Comparison of ENCODE assay signal across 13 mouse cellular contexts in the genomic region with DNA sequence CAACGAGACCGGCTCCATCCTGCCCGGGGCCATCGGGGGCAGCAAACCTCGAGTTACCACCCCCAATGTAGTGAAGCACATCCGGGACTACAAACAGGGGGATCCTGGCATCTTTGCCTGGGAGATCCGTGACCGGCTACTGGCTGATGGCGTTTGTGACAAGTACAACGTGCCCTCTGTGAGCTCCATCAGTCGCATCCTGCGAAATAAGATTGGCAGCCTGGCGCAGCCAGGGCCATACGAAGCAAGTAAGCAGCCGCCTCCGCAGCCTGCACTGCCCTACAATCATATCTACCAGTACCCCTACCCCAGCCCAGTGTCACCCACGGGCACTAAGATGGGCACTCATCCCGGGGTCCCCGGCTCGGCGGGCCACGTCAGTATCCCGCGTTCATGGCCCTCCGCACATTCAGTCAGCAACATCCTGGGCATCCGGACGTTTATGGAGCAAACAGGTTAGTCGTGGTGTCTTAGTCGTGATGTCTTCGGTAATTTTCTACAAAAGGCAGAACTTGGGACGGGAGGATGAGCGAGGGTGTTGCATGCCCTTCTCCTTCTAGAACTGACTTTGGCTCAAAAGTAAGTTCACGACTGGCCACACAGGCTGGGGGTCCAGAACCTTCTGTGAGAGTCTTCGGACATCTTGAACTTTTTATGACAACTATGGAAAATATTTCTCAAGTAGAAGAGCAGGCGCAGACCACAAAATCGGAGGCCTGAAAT. TPM values are rescaled to one million over a fixed set of nuclear protein-coding genes. Genes with fewer than 3 reads are reported as not detected.
A peak's percentile ranks its signal among the peaks of the same experiment; 100 is the strongest.
DNase-seq lines count a peak whose midpoint lies in the region; ATAC-seq lines count a peak whose summit lies in the region.
"Had no signal": no experiment of that assay in that cellular context is flagged by ENCODE, and none has a peak within 500 bp of the region (broad histone marks: within the 10 kb centered on the region; RNA-seq: fewer than 3 reads in every experiment).

No protein-coding gene starts in this region.

- H3K27me3 ChIP-seq in heart, embryonic 11.5 days (ENCODE audit: control insufficient read depth, insufficient read depth, low read length), result peaks cover 92% of the 10 kb centered on the region
- peaks cover 91% of the 10 kb centered on the region for H3K27me3 ChIP-seq in midbrain, embryonic 11.5 days (ENCODE audit: control insufficient read depth, insufficient read depth, low read length)
- H3K27me3 ChIP-seq in midbrain, embryonic 16.5 days (ENCODE audit: control insufficient read depth, insufficient read depth, low read depth, low read length), result peaks cover 73% of the 10 kb centered on the region
- H3K27me3 ChIP-seq in hindbrain, embryonic 13.5 days, result peaks cover 93% of the 10 kb centered on the region
- peaks cover 72% of the 10 kb centered on the region for H3K27me3 ChIP-seq in neural tube, embryonic 14.5 days (ENCODE audit: control insufficient read depth, insufficient read depth, low read length)

- DNase-seq in heart, postnatal 36 days, result no peak
- peak; percentile 95 for DNase-seq in midbrain, embryonic 11.5 days (ENCODE audit: low spot score, missing footprints)
- DNase-seq in layer of hippocampus, adult 9-10 months (ENCODE audit: low spot score), result no peak
- no peak for DNase-seq in lung, postnatal 14 days
- DNase-seq: lung, postnatal 4 days; right cerebral cortex, postnatal 4 days had no signal

- H3K9ac ChIP-seq in heart, embryonic 11.5 days (ENCODE audit: low read depth, low read length), result no peak overlapping the region
- no peak overlapping the region for H3K9ac ChIP-seq in midbrain, embryonic 11.5 days (ENCODE audit: low read length)
- no peak overlapping the region for H3K9ac ChIP-seq in midbrain, embryonic 16.5 days (ENCODE audit: low read depth, low read length)
- no peak overlapping the region for H3K9ac ChIP-seq in hindbrain, embryonic 13.5 days
- no peak overlapping the region for H3K9ac ChIP-seq in neural tube, embryonic 14.5 days (replicated peaks; ENCODE audit: low read depth, low read length)

- no peak for ATAC-seq in heart, embryonic 11.5 days (replicated peaks; ENCODE audit: insufficient number of reproducible peaks, low FRiP score, low TSS enrichment)
- ATAC-seq in midbrain, embryonic 11.5 days (ENCODE audit: low FRiP score), result no peak; the same call in 1 of the 2 replicates
- no peak for ATAC-seq in midbrain, embryonic 16.5 days
- no peak for ATAC-seq in hindbrain, embryonic 13.5 days (ENCODE audit: low FRiP score)
- ATAC-seq in neural tube, embryonic 14.5 days (ENCODE audit: low read depth), result 0 out of 2 replicates have a peak, but pooled peaks have one; percentile 6

- intact Hi-C loops in heart, postnatal 36 days (cut with DNase I), result no loop called here

- no peak overlapping the region for H3K27ac ChIP-seq in heart, embryonic 11.5 days (ENCODE audit: low read depth, low read length)
- no peak overlapping the region for H3K27ac ChIP-seq in midbrain, embryonic 11.5 days (ENCODE audit: low read depth, low read length)
- no peak overlapping the region for H3K27ac ChIP-seq in midbrain, embryonic 16.5 days (ENCODE audit: low read length)
- no peak overlapping the region for H3K27ac ChIP-seq in hindbrain, embryonic 13.5 days
- no peak overlapping the region for H3K27ac ChIP-seq in neural tube, embryonic 14.5 days (ENCODE audit: low read depth, low read length)

- no peaks in the 10 kb centered on the region for H3K36me3 ChIP-seq in heart, embryonic 11.5 days (ENCODE audit: control insufficient read depth, insufficient read depth, low read length)
- H3K36me3 ChIP-seq in midbrain, embryonic 11.5 days (ENCODE audit: control insufficient read depth, insufficient read depth, low read length), result no peaks in the 10 kb centered on the region
- H3K36me3 ChIP-seq in midbrain, embryonic 16.5 days (ENCODE audit: control insufficient read depth, insufficient read depth, low read length), result no peaks in the 10 kb centered on the region
- H3K36me3 ChIP-seq in hindbrain, embryonic 13.5 days, result no peaks in the 10 kb centered on the region
- H3K36me3 ChIP-seq in neural tube, embryonic 14.5 days (ENCODE audit: control insufficient read depth, insufficient read depth, low read length), result no peaks in the 10 kb centered on the region

- H3K4me1 ChIP-seq in heart, embryonic 11.5 days (ENCODE audit: control insufficient read depth, insufficient read depth, low read length), result peaks cover 6% of the 10 kb centered on the region
- peaks cover 7% of the 10 kb centered on the region for H3K4me1 ChIP-seq in midbrain, embryonic 11.5 days (ENCODE audit: control insufficient read depth, insufficient read depth, low read length)
- peaks cover 6% of the 10 kb centered on the region; the same call in 1 of the 2 replicates for H3K4me1 ChIP-seq in midbrain, embryonic 16.5 days (ENCODE audit: control insufficient read depth, insufficient read depth, low read length)
- peaks cover 14% of the 10 kb centered on the region for H3K4me1 ChIP-seq in hindbrain, embryonic 13.5 days (replicated peaks)
- H3K4me1 ChIP-seq in neural tube, embryonic 14.5 days (ENCODE audit: control insufficient read depth, insufficient read depth, low read length), result no peaks in the 10 kb centered on the region

- H3K9me3 ChIP-seq in heart, embryonic 11.5 days (replicated peaks; ENCODE audit: control insufficient read depth, low read length), result no peaks in the 10 kb centered on the region
- H3K9me3 ChIP-seq in midbrain, embryonic 11.5 days (ENCODE audit: control insufficient read depth, low read length), result no peaks in the 10 kb centered on the region
- no peaks in the 10 kb centered on the region for H3K9me3 ChIP-seq in midbrain, embryonic 16.5 days (replicated peaks; ENCODE audit: control insufficient read depth, low read length, poor library complexity, severe bottlenecking)
- no peaks in the 10 kb centered on the region for H3K9me3 ChIP-seq in hindbrain, embryonic 13.5 days
- H3K9me3 ChIP-seq in neural tube, embryonic 14.5 days (ENCODE audit: control insufficient read depth, low read length), result no peaks in the 10 kb centered on the region

- WGBS in heart, embryonic 11.5 days (ENCODE audit: insufficient replicate concordance), result 2% methylated on average over 36 of the region's 36 CpGs
- 2% methylated on average over 36 of the region's 36 CpGs for WGBS in midbrain, embryonic 11.5 days
- WGBS in midbrain, embryonic 16.5 days, result under 1% methylated on average over 36 of the region's 36 CpGs
- 1% methylated on average over 36 of the region's 36 CpGs for WGBS in hindbrain, embryonic 13.5 days
- WGBS in neural tube, embryonic 14.5 days, result 1% methylated on average over 36 of the region's 36 CpGs

- H3K4me2 ChIP-seq in heart, embryonic 11.5 days, result peak overlapping the region; percentile 68
- H3K4me2 ChIP-seq in midbrain, embryonic 11.5 days, result no peak overlapping the region
- no peak overlapping the region for H3K4me2 ChIP-seq in midbrain, embryonic 16.5 days (ENCODE audit: low read length)
- no peak overlapping the region for H3K4me2 ChIP-seq in hindbrain, embryonic 13.5 days
- H3K4me2 ChIP-seq in neural tube, embryonic 14.5 days (ENCODE audit: low read depth, low read length), result no peak overlapping the region

- H3K4me3 ChIP-seq in heart, embryonic 11.5 days (ENCODE audit: low read depth, low read length), result no peak overlapping the region
- H3K4me3 ChIP-seq in midbrain, embryonic 11.5 days (ENCODE audit: low read depth, low read length), result 0 out of 2 replicates have a peak overlapping the region, but pooled peaks have one; percentile 3
- H3K4me3 ChIP-seq in midbrain, embryonic 16.5 days (ENCODE audit: low read depth, low read length), result no peak overlapping the region
- H3K4me3 ChIP-seq in hindbrain, embryonic 13.5 days, result peak overlapping the region; percentile 26; the same call in 1 of the 2 replicates
- no peak overlapping the region for H3K4me3 ChIP-seq in neural tube, embryonic 14.5 days (ENCODE audit: low read depth, low read length)

RNA-seq across cellular contexts. Expression of a gene that starts 4.3 kb away (rescaled TPM):
- 0.37 and 0.55 TPM in 2 replicates for polyA plus RNA-seq in heart, embryonic 11.5 days (2014; fragmentation: Nextera tagmentation; extraction: Ambion mirVana)
- total RNA-seq in heart, postnatal 36 days (2021), result not detected
- polyA plus RNA-seq in midbrain, embryonic 11.5 days (2014; fragmentation: Nextera tagmentation; extraction: Ambion mirVana), result 0.10 and 0.33 TPM in 2 replicates
- not detected in 2 replicates for polyA plus RNA-seq in midbrain, embryonic 16.5 days (2015; fragmentation: Nextera tagmentation; extraction: Ambion mirVana)
- 0.12 TPM in 1 of 2 replicates, not detected in the other for polyA plus RNA-seq in hindbrain, embryonic 13.5 days (2015; fragmentation: Nextera tagmentation; extraction: Ambion mirVana)
- 0.09 and 0.22 TPM in 2 replicates for polyA plus RNA-seq in neural tube, embryonic 14.5 days (2014; fragmentation: Nextera tagmentation; extraction: Ambion mirVana)
- total RNA-seq: hematopoietic stem cell, adult 5-6 weeks; layer of hippocampus, adult 18-20 months; left cerebral cortex, postnatal 36 days had no signal

Comparison
In these comparisons a context has a peak if more than half of its experiments do, and no peak if none do; other contexts are left out.
1. H3K4me3 ChIP-seq: peak in midbrain, embryonic 11.5 days (single experiment) and hindbrain, embryonic 13.5 days (single experiment); none in heart, embryonic 11.5 days (single experiment), midbrain, embryonic 16.5 days (single experiment) and neural tube, embryonic 14.5 days (single experiment).